Mouse (Mus musculus): ENCODE data around the gene Ipo9. TPM values are rescaled to one million over a fixed set of nuclear protein-coding genes. Genes with fewer than 3 reads are reported as not detected.

The Ipo9 gene
- total and polyA plus RNA-seq, 3 experiments, result 33.7 to 58.3 (median 38.3) TPM

GRCm38 (mm10) chr1:135378576-135378975 lies 51.7 kb downstream of the Ipo9 start:
- Histone ChIP-seq H3K27ac (ENCODE audit: insufficient read depth, low read depth) (no peak overlapping the region), H3K36me3 (replicated peaks in 1 of 2; ENCODE audit: control insufficient read depth in 1 of 2, insufficient read depth in 1 of 2, low read length in 1 of 2) (peaks cover 9 to 22% of the 10 kb centered on the region in 2 experiments), H3K9ac (ENCODE audit: insufficient read depth, low read depth) (no peak overlapping the region), H3K79me2 (replicated peaks; ENCODE audit: control insufficient read depth, extremely low read depth, insufficient read depth, poor library complexity, severe bottlenecking) (no peaks in the 10 kb centered on the region), H3K27me3 (replicated peaks) (no peaks in the 10 kb centered on the region), H3K4me1 (ENCODE audit: control insufficient read depth in 1 of 2, insufficient read depth in 2 of 2) (peaks cover 3 to 4% of the 10 kb centered on the region in 2 experiments; a peak in 2 of 4 replicates), H3K9me3 (replicated peaks; ENCODE audit: low read length) (no peaks in the 10 kb centered on the region), H3K4me2 (ENCODE audit: insufficient read depth, low read depth, poor library complexity, severe bottlenecking) (no peak overlapping the region), H3K4me3 (replicated peaks in 1 of 3; ENCODE audit: low read depth in 2 of 3, low read length in 2 of 3, poor library complexity in 1 of 3) (no peak overlapping the region)
- no peak for TF ChIP-seq TCF12 (IDR thresholded peaks at IDR 0.05; ENCODE audit: low read depth, low read length)
- no peak for TF ChIP-seq ZKSCAN1 (IDR thresholded peaks at IDR 0.05; ENCODE audit: borderline replicate concordance, low read depth, low read length)
- no peak for TF ChIP-seq MYC (IDR thresholded peaks at IDR 0.05; ENCODE audit: low read depth, low read length)
- TF ChIP-seq MAX (IDR thresholded peaks at IDR 0.05; ENCODE audit: low read length), result no peak
- no peak for TF ChIP-seq USF2 (conservative IDR thresholded peaks at IDR 0.05; ENCODE audit: low read depth, low read length)
- TF ChIP-seq ZC3H11A (IDR thresholded peaks at IDR 0.05; ENCODE audit: low read depth, low read length), result no peak
- TF ChIP-seq JUN (IDR thresholded peaks at IDR 0.05; ENCODE audit: insufficient read depth, low read depth, low read length), result no peak
- TF ChIP-seq HCFC1 (IDR thresholded peaks at IDR 0.05; ENCODE audit: low read depth, low read length), result no peak
- no peak for TF ChIP-seq ZMIZ1 (IDR thresholded peaks at IDR 0.05; ENCODE audit: low read depth, low read length)
- TF ChIP-seq MAZ (IDR thresholded peaks at IDR 0.05; ENCODE audit: low read depth, low read length), result no peak
- TF ChIP-seq CTCF (conservative IDR thresholded peaks at IDR 0.05 in 1 of 2, IDR thresholded peaks at IDR 0.05 in 1 of 2; ENCODE audit: low read depth in 2 of 2, low read length in 2 of 2), result no peak
- in situ Hi-C loops (cut with MboI; ENCODE audit: low pct_ligation_motif_present, low pct_unique_long_range_greater_than_20kb, low sequenced_read_pairs) (loop anchor here (5.0 kb wide), 1 partner anchor 121 kb away; the partner anchor contains the start of gene Elf3), dilution Hi-C loops (cut with MboI; ENCODE audit: extremely low pct_ligation_motif_present, extremely low pct_unique_long_range_greater_than_20kb, low sequenced_read_pairs) (no loop called here)
- no peak for DNase-seq (ENCODE audit: extremely low read depth)

- TF ChIP-seq MEF2A (IDR thresholded peaks at IDR 0.05; ENCODE audit: borderline replicate concordance, low read depth, low read length), result no peak
- Histone ChIP-seq H3K79me2 (replicated peaks; ENCODE audit: control insufficient read depth, extremely low read depth, insufficient read depth, poor library complexity, severe bottlenecking) (no peaks in the 10 kb centered on the region), H3K9me3 (replicated peaks; ENCODE audit: low read length) (no peaks in the 10 kb centered on the region), H3K9ac (ENCODE audit: insufficient read depth, low read depth) (no peak within 1 kb of the TSS), H3K4me2 (ENCODE audit: insufficient read depth, low read depth, poor library complexity, severe bottlenecking) (peak within 1 kb of the TSS; percentile 57), H3K36me3 (replicated peaks in 1 of 2; ENCODE audit: control insufficient read depth in 1 of 2, insufficient read depth in 1 of 2, low read length in 1 of 2) (no peaks in the 10 kb centered on the region), H3K27me3 (replicated peaks) (no peaks in the 10 kb centered on the region), H3K4me3 (replicated peaks in 1 of 3; ENCODE audit: low read depth in 2 of 3, low read length in 2 of 3, poor library complexity in 1 of 3) (peak within 1 kb of the TSS in 1 of 3 experiments; percentile 13), H3K4me1 (ENCODE audit: control insufficient read depth in 1 of 2, insufficient read depth in 2 of 2) (peaks cover 3 to 4% of the 10 kb centered on the region in 2 experiments; a peak in 2 of 4 replicates), H3K27ac (ENCODE audit: insufficient read depth, low read depth) (no peak within 1 kb of the TSS)
- dilution Hi-C loops (cut with MboI; ENCODE audit: extremely low pct_ligation_motif_present, extremely low pct_unique_long_range_greater_than_20kb, low sequenced_read_pairs), result no loop called here
- in situ Hi-C loops (cut with MboI; ENCODE audit: low pct_ligation_motif_present, low pct_unique_long_range_greater_than_20kb, low sequenced_read_pairs), result loop anchor here (5.0 kb wide), 2 partner anchors 118 to 203 kb away; partner anchors contain the start of gene Elf3
- no peak for DNase-seq (ENCODE audit: extremely low read depth)
Measured at GRCm38 (mm10) chr1:135374868-135375581, 55.3 kb downstream of the Ipo9 start, which contains the start of gene Shisa4. Gene Shisa4, minus strand, starts transcription at chr1:135375237.
